Mouse (Mus musculus): ENCODE results near the gene Wdr20. TPM values are rescaled to one million over a fixed set of nuclear protein-coding genes. Genes with fewer than 3 reads are reported as not detected.

The Wdr20 gene
- polyA plus RNA-seq (2012; rRNA removed; ENCODE audit: low replicate concordance): 9.4 and 16.7 TPM in 2 replicates

DNA sequence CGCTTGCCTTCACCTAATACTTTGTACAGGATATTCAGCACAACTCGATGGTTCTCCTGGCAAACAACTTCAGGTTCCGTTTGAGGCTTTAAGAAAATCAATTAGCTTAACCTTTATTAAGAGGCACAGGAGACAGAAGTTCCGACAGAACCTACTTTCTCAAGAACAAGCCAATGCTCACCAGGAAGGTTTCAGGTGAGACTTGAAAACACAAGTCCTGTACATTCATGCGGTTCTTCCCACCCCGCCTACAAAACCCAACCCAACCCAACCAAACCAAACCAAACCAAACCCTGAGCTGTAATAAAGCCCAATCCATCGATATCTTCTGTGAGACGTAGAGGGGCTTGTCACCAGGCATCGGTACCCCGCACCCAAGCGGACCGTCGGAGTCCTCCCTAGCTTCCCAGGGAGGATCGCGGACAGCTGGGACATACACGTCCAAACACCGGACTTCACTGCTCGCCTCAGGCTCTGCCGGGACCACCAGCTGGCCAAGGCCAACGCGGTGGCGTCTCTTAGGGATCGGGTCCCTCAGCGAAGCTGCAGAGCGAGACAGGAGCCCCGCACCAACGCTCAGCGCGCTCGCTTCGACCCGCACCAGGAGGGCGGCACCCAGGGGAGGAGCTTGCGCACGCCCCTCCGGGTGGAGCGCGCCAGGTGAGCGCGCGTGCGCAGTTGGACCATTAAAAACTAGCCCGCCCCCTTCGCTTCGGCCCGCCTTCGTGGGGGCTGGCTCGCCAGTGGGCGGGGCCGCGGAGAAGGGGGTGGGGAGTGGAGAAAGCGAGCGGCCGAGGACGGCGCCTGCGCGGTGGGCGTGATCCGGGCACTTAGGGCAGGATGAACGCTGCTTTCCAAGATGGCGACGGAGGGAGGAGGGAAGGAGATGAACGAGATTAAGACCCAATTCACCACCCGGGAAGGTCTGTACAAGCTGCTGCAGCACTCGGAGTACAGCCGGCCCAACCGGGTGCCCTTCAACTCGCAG is at the start of gene Wdr20:
Wdr20 (plus strand) TSS at position 775 of the 988 bp plus-strand sequence.

DNA sequence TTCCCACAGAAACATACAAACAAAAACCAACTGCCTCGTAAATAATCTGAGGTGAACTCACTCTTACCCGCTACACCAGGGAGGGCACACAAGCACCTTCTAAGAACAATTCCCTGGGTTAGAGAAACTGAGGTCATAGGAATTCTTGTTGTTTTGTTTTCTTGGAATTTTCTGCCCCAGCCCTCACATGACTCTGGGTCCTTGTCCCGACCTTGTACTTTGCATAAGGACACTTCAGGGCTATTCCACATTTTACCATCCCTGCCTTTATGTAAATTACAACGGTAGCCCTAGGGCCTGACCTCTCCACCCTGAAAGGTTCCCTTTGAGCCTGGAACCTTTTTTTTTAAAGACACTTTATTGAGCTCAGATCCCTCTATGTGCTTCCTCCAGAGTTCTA is 35.2 kb upstream of the Wdr20 start, which contains the start of gene Hsp90aa1:
Hsp90aa1 (minus strand) TSS at position 173 of the 400 bp plus-strand sequence.

DNA sequence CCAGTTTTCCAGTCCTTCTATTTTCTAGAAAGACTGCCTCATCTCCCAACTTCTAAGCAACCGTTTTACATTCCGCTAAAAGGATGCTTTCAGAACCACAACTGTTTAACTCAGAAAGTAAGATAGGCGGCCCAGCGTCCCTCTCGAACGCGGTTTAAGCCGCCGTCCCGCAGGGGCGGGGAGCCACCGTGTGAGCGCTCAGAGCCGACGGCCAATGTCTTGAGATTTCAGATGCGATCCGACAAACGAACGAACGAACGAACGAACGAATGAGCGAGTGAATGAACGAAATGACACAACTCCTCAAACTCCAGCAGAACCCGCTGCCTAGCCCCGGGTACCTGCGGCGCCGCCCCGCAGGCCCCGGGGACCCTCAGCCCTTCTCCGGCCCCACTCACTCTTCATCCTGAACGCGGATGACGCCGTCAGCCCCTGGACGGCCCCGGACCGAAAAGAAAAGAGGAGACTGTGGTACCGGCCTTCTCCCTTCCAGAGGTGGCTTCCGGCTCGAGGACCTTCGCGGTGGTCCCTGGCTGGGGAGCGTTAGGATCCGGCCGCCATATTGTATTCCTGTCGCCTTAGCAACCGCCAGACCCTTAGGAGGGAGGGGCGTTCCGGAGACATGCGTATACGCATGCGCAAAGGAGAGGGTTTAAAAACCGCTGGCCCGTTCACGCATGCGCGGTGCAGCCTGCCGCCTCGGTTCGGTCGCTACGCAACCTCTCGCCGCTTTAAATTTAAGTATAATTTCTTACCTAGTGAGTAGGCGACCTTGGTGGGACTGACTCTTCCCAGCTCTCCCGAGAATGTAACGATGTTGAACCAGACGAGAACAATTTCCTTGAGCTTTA is 102.8 kb downstream of the Wdr20 start, which contains the start of gene Mok:
Mok (minus strand) TSS at position 592 of the 851 bp plus-strand sequence.

DNA sequence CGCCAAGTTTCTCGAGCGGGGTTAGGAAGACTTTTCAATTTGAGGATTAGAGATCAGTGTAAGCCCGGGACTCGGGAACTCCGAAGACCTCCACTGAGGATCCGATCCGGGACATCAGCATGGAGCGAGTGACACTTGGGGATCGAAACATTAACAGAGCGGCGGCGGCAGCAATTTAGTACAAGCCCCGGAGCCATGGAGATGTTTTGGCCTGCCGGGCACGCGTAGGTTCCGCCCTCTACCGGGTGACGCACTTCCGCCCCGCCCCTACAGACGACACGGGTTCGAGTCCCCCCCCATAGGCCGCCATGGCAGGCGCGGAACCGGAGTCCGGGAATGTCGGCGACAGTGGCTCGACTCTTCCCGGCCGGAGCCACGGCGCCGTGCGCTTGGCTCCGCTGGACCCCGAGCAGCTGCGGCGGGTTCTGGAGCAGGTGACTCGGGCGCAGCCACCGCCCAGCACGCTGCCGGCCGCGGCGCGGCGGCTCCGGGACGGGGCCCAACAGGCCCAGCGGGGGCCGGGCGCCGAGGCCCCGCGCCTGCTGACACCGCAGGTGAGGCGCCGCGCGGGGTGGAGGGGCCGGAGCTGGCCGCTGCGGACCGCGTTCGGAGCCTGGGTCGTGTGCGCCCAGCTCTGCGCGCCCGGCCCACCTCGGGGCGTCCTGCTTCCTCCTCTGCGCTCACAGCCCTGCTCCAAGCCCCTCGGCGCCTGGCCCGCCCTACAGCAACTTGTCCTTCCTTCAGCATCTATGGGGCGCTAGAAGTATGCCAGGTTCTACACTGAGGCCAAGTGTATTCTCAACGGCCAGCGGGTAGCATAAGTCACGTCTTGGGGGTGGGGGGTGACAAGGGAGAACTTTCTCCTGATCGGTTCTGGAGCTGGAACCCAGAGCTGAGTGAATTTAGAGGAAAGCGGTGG is 112.5 kb downstream of the Wdr20 start, which contains the start of gene Zfp839:
Zfp839 (plus strand) TSS at position 244 of the 919 bp plus-strand sequence.

Other genes with a start within 250 kb of the Wdr20 start
- gene Dync1h1, start 136.5 kb upstream of the Wdr20 start, polyA plus RNA-seq (2012; rRNA removed; ENCODE audit: low replicate concordance): 174 TPM in 2 replicates
- gene 1700001K19Rik, start 55.3 kb upstream of the Wdr20 start, polyA plus RNA-seq (2012; rRNA removed; ENCODE audit: low replicate concordance): not detected in 2 replicates
- 9.4 and 10.4 TPM in 2 replicates for gene Hsp90aa1, start 35.2 kb upstream of the Wdr20 start, polyA plus RNA-seq (2012; rRNA removed; ENCODE audit: low replicate concordance)
- gene Mok, start 103.0 kb downstream of the Wdr20 start, polyA plus RNA-seq (2012; rRNA removed; ENCODE audit: low replicate concordance): 0.12 and 0.56 TPM in 2 replicates
- gene Zfp839, start 112.3 kb downstream of the Wdr20 start, polyA plus RNA-seq (2012; rRNA removed; ENCODE audit: low replicate concordance): 2.6 and 5.6 TPM in 2 replicates
- gene Cinp, start 151.2 kb downstream of the Wdr20 start, polyA plus RNA-seq (2012; rRNA removed; ENCODE audit: low replicate concordance): 21.3 and 29.5 TPM in 2 replicates
- gene Tecpr2, start 151.3 kb downstream of the Wdr20 start, polyA plus RNA-seq (2012; rRNA removed; ENCODE audit: low replicate concordance): 1.4 and 4.4 TPM in 2 replicates
- gene Ankrd9, start 241.1 kb downstream of the Wdr20 start, polyA plus RNA-seq (2012; rRNA removed; ENCODE audit: low replicate concordance): 183 and 263 TPM in 2 replicates